8 mouse cellular contexts compared by ENCODE assay signal in genomic region chr11:109622518-109623037, GRCm38 (mm10). TPM values are rescaled to one million over a fixed set of nuclear protein-coding genes. Genes with fewer than 3 reads are reported as not detected.
DNase-seq lines count a peak whose midpoint lies in the region; ATAC-seq and TF ChIP-seq lines count a peak whose summit lies in the region.

No protein-coding gene starts in this region.

- ATAC-seq in common myeloid progenitor, adult 5-6 weeks (replicated peaks; ENCODE audit: low read depth, poor library complexity, severe bottlenecking), result peak; percentile 79
- peak; percentile 13 to 30; a peak in 3 of 4 replicates for ATAC-seq in hematopoietic stem cell, adult 5-6 weeks (replicated peaks in 1 of 2; ENCODE audit: insufficient read depth in 1 of 2, low FRiP score in 2 of 2, low TSS enrichment in 1 of 2, low read depth in 1 of 2, poor library complexity in 2 of 2, severe bottlenecking in 2 of 2)
- no peak; the same call in 1 of the 2 replicates for ATAC-seq in limb, embryonic 12.5 days (ENCODE audit: insufficient number of reproducible peaks, insufficient read depth, low FRiP score, low TSS enrichment, low read depth)
- ATAC-seq in stomach, embryonic 15.5 days (ENCODE audit: insufficient read depth, low FRiP score, low read depth), result 0 out of 2 replicates have a peak, but pooled peaks have one; percentile 41
- ATAC-seq in forebrain, embryonic 14.5 days, result no peak

- no peaks in the 10 kb centered on the region for H3K27me3 ChIP-seq in limb, embryonic 12.5 days
- H3K27me3 ChIP-seq in stomach, embryonic 15.5 days (replicated peaks), result no peaks in the 10 kb centered on the region
- H3K27me3 ChIP-seq in forebrain, embryonic 14.5 days (replicated peaks; ENCODE audit: control insufficient read depth, insufficient read depth, low read length), result no peaks in the 10 kb centered on the region

- H3K9me3 ChIP-seq in limb, embryonic 12.5 days, result 0 out of 2 replicates have a peak, but pooled peaks cover 5% of the 10 kb centered on the region
- H3K9me3 ChIP-seq in stomach, embryonic 15.5 days, result no peaks in the 10 kb centered on the region
- no peaks in the 10 kb centered on the region for H3K9me3 ChIP-seq in forebrain, embryonic 14.5 days (replicated peaks; ENCODE audit: control insufficient read depth, low read length)

- TF ChIP-seq CTCF in gastrocnemius, adult 2 months (IDR thresholded peaks at IDR 0.05), result no peak

- H3K4me3 ChIP-seq in gastrocnemius, adult 2 months, result peak overlapping the region; percentile 58
- 0 out of 2 replicates have a peak overlapping the region, but pooled peaks have one; percentile 3 for H3K4me3 ChIP-seq in limb, embryonic 12.5 days (replicated peaks)
- H3K4me3 ChIP-seq in stomach, embryonic 15.5 days (replicated peaks), result peak overlapping the region; percentile 11; the same call in 1 of the 2 replicates
- no peak overlapping the region for H3K4me3 ChIP-seq in forebrain, embryonic 14.5 days (ENCODE audit: low read depth, low read length)

- peak; percentile 50 for DNase-seq in gastrocnemius, adult 2 months
- no peak for DNase-seq in gastrocnemius, postnatal 14 days
- no peak for DNase-seq in left cerebral cortex, adult 11 months (ENCODE audit: low spot score)
- no peak for DNase-seq in forebrain, embryonic 14.5 days (ENCODE audit: low spot score)

- intact Hi-C loops in gastrocnemius, adult 2 months (cut with DNase I), result no loop called here
- intact Hi-C loops in gastrocnemius, postnatal 14 days (cut with DNase I; ENCODE audit: low total_unique reads), result no loop called here

- WGBS in limb, embryonic 12.5 days, result 15% methylated on average over 15 of the region's 15 CpGs
- WGBS in stomach, embryonic 15.5 days, result 8% methylated on average over 15 of the region's 15 CpGs
- 49% methylated on average over 15 of the region's 15 CpGs for whole genome bisulfite sequencing in forebrain, embryonic 14.5 days

- H3K9ac ChIP-seq in limb, embryonic 12.5 days (replicated peaks), result 0 out of 2 replicates have a peak overlapping the region, but pooled peaks have one; percentile 27
- H3K9ac ChIP-seq in stomach, embryonic 15.5 days, result no peak overlapping the region
- no peak overlapping the region for H3K9ac ChIP-seq in forebrain, embryonic 14.5 days (ENCODE audit: low read length)

- peak overlapping the region; percentile 43 for H3K4me2 ChIP-seq in limb, embryonic 12.5 days
- peak overlapping the region; percentile 49 for H3K4me2 ChIP-seq in stomach, embryonic 15.5 days
- no peak overlapping the region for H3K4me2 ChIP-seq in forebrain, embryonic 14.5 days (ENCODE audit: low read length)

- no peaks in the 10 kb centered on the region for H3K36me3 ChIP-seq in limb, embryonic 12.5 days
- H3K36me3 ChIP-seq in stomach, embryonic 15.5 days, result no peaks in the 10 kb centered on the region
- no peaks in the 10 kb centered on the region for H3K36me3 ChIP-seq in forebrain, embryonic 14.5 days (ENCODE audit: control insufficient read depth, insufficient read depth, low read length)

- H3K27ac ChIP-seq in gastrocnemius, adult 2 months, result peak overlapping the region; percentile 87
- no peak overlapping the region for H3K27ac ChIP-seq in limb, embryonic 12.5 days
- H3K27ac ChIP-seq in stomach, embryonic 15.5 days, result no peak overlapping the region; the same call in 1 of the 2 replicates
- no peak overlapping the region for H3K27ac ChIP-seq in forebrain, embryonic 14.5 days (ENCODE audit: low read depth, low read length)

- peaks cover 14% of the 10 kb centered on the region for H3K4me1 ChIP-seq in limb, embryonic 12.5 days (replicated peaks)
- H3K4me1 ChIP-seq in stomach, embryonic 15.5 days, result 0 out of 2 replicates have a peak, but pooled peaks cover 5% of the 10 kb centered on the region
- H3K4me1 ChIP-seq in forebrain, embryonic 14.5 days (ENCODE audit: control insufficient read depth, insufficient read depth, low read length), result no peaks in the 10 kb centered on the region; the same call in 1 of the 2 replicates

RNA-seq across cellular contexts. Expression of gene Wipi1, which starts 10.8 kb away (rescaled TPM):
- total RNA-seq in gastrocnemius, adult 2 months (2021), result 10 to 100 TPM; 53.0 to 60.8 TPM
- 10 to 100 TPM; 59.7 to 62.2 TPM for total RNA-seq in gastrocnemius, postnatal 14 days (2021)
- 1.9 and 5.7 TPM in 2 replicates for total RNA-seq in common myeloid progenitor, adult 5-6 weeks (2017)
- 3.8 and 4.1 TPM in 2 replicates for total RNA-seq in hematopoietic stem cell, adult 5-6 weeks (2017)
- polyA plus RNA-seq in limb, embryonic 12.5 days (2016; fragmentation: Nextera tagmentation; extraction: Ambion mirVana), result 40.6 and 41.0 TPM in 2 replicates
- 36.4 and 37.5 TPM in 2 replicates for polyA plus RNA-seq in stomach, embryonic 15.5 days (2015; fragmentation: Nextera tagmentation; extraction: Ambion mirVana)
- polyA plus RNA-seq in forebrain, embryonic 14.5 days (2014; fragmentation: Nextera tagmentation; extraction: Ambion mirVana), result 5.7 and 6.9 TPM in 2 replicates

RNA-seq across cellular contexts. Expression of gene Prkar1a, which starts 26.6 kb away (rescaled TPM):
- 100 to 1,000 TPM in 1 of 2 experiments, 10 to 100 TPM in 1; 98.9 to 117 TPM for total RNA-seq in gastrocnemius, adult 2 months (2021)
- total RNA-seq in gastrocnemius, postnatal 14 days (2021), result 100 to 1,000 TPM; 172 to 199 TPM
- 93.1 and 123 TPM in 2 replicates for total RNA-seq in common myeloid progenitor, adult 5-6 weeks (2017)
- 129 and 145 TPM in 2 replicates for total RNA-seq in hematopoietic stem cell, adult 5-6 weeks (2017)
- polyA plus RNA-seq in limb, embryonic 12.5 days (2016; fragmentation: Nextera tagmentation; extraction: Ambion mirVana), result 359 and 372 TPM in 2 replicates
- polyA plus RNA-seq in stomach, embryonic 15.5 days (2015; fragmentation: Nextera tagmentation; extraction: Ambion mirVana), result 291 and 297 TPM in 2 replicates
- 504 and 551 TPM in 2 replicates for polyA plus RNA-seq in forebrain, embryonic 14.5 days (2014; fragmentation: Nextera tagmentation; extraction: Ambion mirVana)

Comparison
In these comparisons a context has a peak if more than half of its experiments do, and no peak if none do; other contexts are left out.
1. ATAC-seq: peak in common myeloid progenitor, adult 5-6 weeks (single experiment), hematopoietic stem cell, adult 5-6 weeks (2 of 2) and stomach, embryonic 15.5 days (single experiment); none in limb, embryonic 12.5 days (single experiment) and forebrain, embryonic 14.5 days (single experiment).